Mouse (Mus musculus) neural tube, embryonic 12.5 days (tissue): ENCODE data around the gene Pnpla1. TPM values are rescaled to one million over a fixed set of nuclear protein-coding genes. Genes with fewer than 3 reads are reported as not detected.

ENCODE experiments used
- ATAC-seq: fragments of 200-750 bp; cut with Nextera tagmentation; 2 replicates; pipeline ENCODE4 v1.8.0; 2017; ENCODE audit warnings: low read depth, mild to moderate bottlenecking, moderate TSS enrichment, moderate library complexity; ENCODE audit not compliant: low FRiP score
- H3K27ac ChIP-seq: fragments of 300-500 bp; sonication (generic); 2 replicates; pipeline ENCODE4 v1.5.1; 2016
- H3K27me3 ChIP-seq: fragments of 300-500 bp; sonication (generic); replicated peaks from 2 replicates; pipeline ENCODE4 v1.6.1; 2016; ENCODE audit warnings: mild to moderate bottlenecking
- H3K36me3 ChIP-seq: fragments of 300-500 bp; sonication (generic); 2 replicates; pipeline ENCODE4 v1.6.1; 2016; ENCODE audit warnings: mild to moderate bottlenecking
- H3K4me1 ChIP-seq: fragments of 300-500 bp; sonication (generic); 2 replicates; pipeline ENCODE4 v1.6.1; 2016
- H3K4me2 ChIP-seq: fragments of 300-500 bp; sonication (generic); replicated peaks from 2 replicates; pipeline ENCODE4 v1.6.1; 2016; ENCODE audit warnings: mild to moderate bottlenecking
- H3K4me3 ChIP-seq: fragments of 300-500 bp; sonication (generic); 2 replicates; pipeline ENCODE4 v1.5.1; 2016
- H3K9ac ChIP-seq: fragments of 300-500 bp; sonication (generic); 2 replicates; pipeline ENCODE4 v1.6.1; 2016; ENCODE audit warnings: mild to moderate bottlenecking
- H3K9me3 ChIP-seq: fragments of 300-500 bp; sonication (generic); 2 replicates; pipeline ENCODE4 v1.6.1; 2016; ENCODE audit warnings: mild to moderate bottlenecking
- WGBS: fragments of 180-500 bp; shearing (Covaris S2); methylation state at CpG from one replicate; pipeline ENCODE4 v1.1.7; 2016; 5-methylcytosine and 5-hydroxymethylcytosine counted together
- polyA plus RNA-seq: library from polyadenylated mRNA; unstranded; fragments of >200 nt; fragmentation: Nextera tagmentation; extraction: Ambion mirVana; gene quantifications from 2 replicates; pipeline ENCODE4 v1.2.1, GENCODE M21; 2016

The Pnpla1 gene
- polyA plus RNA-seq, 1 experiment from 2014 or later = not detected

GRCm38 (mm10) chr17:28913940-28914339 lies 55.7 kb downstream of the Pnpla1 start:
- H3K27ac ChIP-seq = no peak overlapping the region
- peaks cover 7% of the 10 kb centered on the region; the same call in 1 of the 2 replicates for H3K4me1 ChIP-seq
- H3K36me3 ChIP-seq = no peaks in the 10 kb centered on the region
- H3K9ac ChIP-seq = no peak overlapping the region
- no peak overlapping the region for H3K4me3 ChIP-seq
- no peak for ATAC-seq
- WGBS = 86% methylated on average over 6 of the region's 6 CpGs
- no peaks in the 10 kb centered on the region for H3K9me3 ChIP-seq
- peaks cover 13% of the 10 kb centered on the region for H3K27me3 ChIP-seq
- no peak overlapping the region for H3K4me2 ChIP-seq

- H3K36me3 ChIP-seq = no peaks in the 10 kb centered on the region
- H3K9me3 ChIP-seq = no peaks in the 10 kb centered on the region
- no peak within 1 kb of the TSS for H3K27ac ChIP-seq
- no peak within 1 kb of the TSS for H3K4me2 ChIP-seq
- no peaks in the 10 kb centered on the region for H3K4me1 ChIP-seq
- ATAC-seq = no peak
- peaks cover 3% of the 10 kb centered on the region; the same call in 1 of the 2 replicates for H3K27me3 ChIP-seq
- WGBS = 69% methylated on average over 12 of the region's 12 CpGs
- no peak within 1 kb of the TSS for H3K9ac ChIP-seq
- no peak within 1 kb of the TSS for H3K4me3 ChIP-seq
Measured at GRCm38 (mm10) chr17:28915060-28915628, 56.9 kb downstream of the Pnpla1 start, which contains the start of gene 4930539E08Rik. Gene 4930539E08Rik (minus strand): TSS chr17:28915324.

- H3K9ac ChIP-seq = no peak overlapping the region
- 92% methylated on average over 1 of the region's 1 CpGs for WGBS
Measured at GRCm38 (mm10) chr17:28916520-28916919, 58.3 kb downstream of the Pnpla1 start.

GRCm38 (mm10) chr17:28921086-28921485 lies 62.9 kb downstream of the Pnpla1 start:
- H3K4me2 ChIP-seq = no peak overlapping the region
- H3K27ac ChIP-seq = no peak overlapping the region
- H3K36me3 ChIP-seq = no peaks in the 10 kb centered on the region
- H3K4me1 ChIP-seq = no peaks in the 10 kb centered on the region
- 83% methylated on average over 8 of the region's 8 CpGs for WGBS
- H3K9me3 ChIP-seq = no peaks in the 10 kb centered on the region
- H3K27me3 ChIP-seq = no peaks in the 10 kb centered on the region
- no peak overlapping the region for H3K9ac ChIP-seq
- no peak overlapping the region for H3K4me3 ChIP-seq
- no peak for ATAC-seq

More at GRCm38 (mm10) chr17:28916520-28916919, 58.3 kb downstream of the Pnpla1 start:
- Histone ChIP-seq H3K4me1 (no peaks in the 10 kb centered on the region), H3K9me3 (no peaks in the 10 kb centered on the region), H3K27me3 (no peaks in the 10 kb centered on the region), H3K27ac (no peak overlapping the region), H3K4me2 (no peak overlapping the region), H3K4me3 (no peak overlapping the region), H3K36me3 (no peaks in the 10 kb centered on the region)
- ATAC-seq = no peak

- H3K4me1 ChIP-seq = no peaks in the 10 kb centered on the region
- H3K27me3 ChIP-seq = no peaks in the 10 kb centered on the region
- H3K9ac ChIP-seq = no peak overlapping the region
- 66% methylated on average over 6 of the region's 6 CpGs for WGBS
- no peak overlapping the region for H3K4me2 ChIP-seq
- ATAC-seq = no peak
- H3K9me3 ChIP-seq = no peaks in the 10 kb centered on the region
- no peak overlapping the region for H3K4me3 ChIP-seq
- H3K36me3 ChIP-seq = no peaks in the 10 kb centered on the region
- no peak overlapping the region for H3K27ac ChIP-seq
Measured at GRCm38 (mm10) chr17:28922096-28922495, 63.9 kb downstream of the Pnpla1 start.

- WGBS = 82% methylated on average over 8 of the region's 8 CpGs
- peaks cover under 1% of the 10 kb centered on the region; the same call in 1 of the 2 replicates for H3K4me1 ChIP-seq
Measured at GRCm38 (mm10) chr17:28924957-28925595, 66.9 kb downstream of the Pnpla1 start.

GRCm38 (mm10) chr17:28926380-28926779 lies 68.2 kb downstream of the Pnpla1 start:
- Histone ChIP-seq H3K4me1 (peaks cover 9% of the 10 kb centered on the region), H3K9me3 (no peaks in the 10 kb centered on the region), H3K36me3 (no peaks in the 10 kb centered on the region), H3K27ac (no peak overlapping the region), H3K27me3 (no peaks in the 10 kb centered on the region), H3K4me3 (no peak overlapping the region), H3K4me2 (no peak overlapping the region), H3K9ac (no peak overlapping the region)
- 21% methylated on average over 13 of the region's 13 CpGs for WGBS
- ATAC-seq = no peak

More at GRCm38 (mm10) chr17:28924957-28925595, 66.9 kb downstream of the Pnpla1 start:
- Histone ChIP-seq H3K4me3 (no peak overlapping the region), H3K9me3 (no peaks in the 10 kb centered on the region), H3K4me2 (no peak overlapping the region), H3K27me3 (no peaks in the 10 kb centered on the region), H3K27ac (no peak overlapping the region), H3K36me3 (no peaks in the 10 kb centered on the region), H3K9ac (no peak overlapping the region)
- no peak for ATAC-seq

- H3K9me3 ChIP-seq = no peaks in the 10 kb centered on the region
- 50% methylated on average over 15 of the region's 15 CpGs for WGBS
- H3K36me3 ChIP-seq = no peaks in the 10 kb centered on the region
- no peak overlapping the region for H3K9ac ChIP-seq
- H3K4me1 ChIP-seq = peaks cover 9% of the 10 kb centered on the region
- no peak overlapping the region for H3K27ac ChIP-seq
- H3K4me2 ChIP-seq = no peak overlapping the region
- no peak overlapping the region for H3K4me3 ChIP-seq
- no peak for ATAC-seq
- H3K27me3 ChIP-seq = no peaks in the 10 kb centered on the region
Measured at GRCm38 (mm10) chr17:28926866-28927635, 68.8 kb downstream of the Pnpla1 start.

GRCm38 (mm10) chr17:28928004-28928403 lies 69.8 kb downstream of the Pnpla1 start:
- WGBS = 85% methylated on average over 9 of the region's 9 CpGs
- Histone ChIP-seq H3K36me3 (no peaks in the 10 kb centered on the region), H3K4me1 (peaks cover 9% of the 10 kb centered on the region), H3K9me3 (no peaks in the 10 kb centered on the region), H3K9ac (no peak overlapping the region), H3K27ac (no peak overlapping the region), H3K27me3 (no peaks in the 10 kb centered on the region), H3K4me2 (no peak overlapping the region), H3K4me3 (no peak overlapping the region)
- ATAC-seq = no peak

GRCm38 (mm10) chr17:28929369-28929768 lies 71.2 kb downstream of the Pnpla1 start:
- Histone ChIP-seq H3K4me2 (no peak overlapping the region), H3K4me1 (peaks cover 9% of the 10 kb centered on the region), H3K27ac (no peak overlapping the region), H3K4me3 (no peak overlapping the region), H3K27me3 (no peaks in the 10 kb centered on the region), H3K9ac (no peak overlapping the region), H3K36me3 (no peaks in the 10 kb centered on the region), H3K9me3 (no peaks in the 10 kb centered on the region)
- WGBS = 89% methylated on average over 4 of the region's 4 CpGs
- ATAC-seq = no peak

GRCm38 (mm10) chr17:28930392-28931074 lies 72.3 kb downstream of the Pnpla1 start:
- 20% methylated on average over 14 of the region's 14 CpGs for WGBS
- H3K9ac ChIP-seq = 0 out of 2 replicates have a peak overlapping the region, but pooled peaks have one; percentile 8
- peak overlapping the region; percentile 36 for H3K4me2 ChIP-seq
- H3K27ac ChIP-seq = peak overlapping the region; percentile 34; the same call in 1 of the 2 replicates
- no peak overlapping the region for H3K4me3 ChIP-seq
- no peaks in the 10 kb centered on the region for H3K27me3 ChIP-seq
- no peaks in the 10 kb centered on the region for H3K9me3 ChIP-seq
- H3K4me1 ChIP-seq = peaks cover 9% of the 10 kb centered on the region
- H3K36me3 ChIP-seq = no peaks in the 10 kb centered on the region
- ATAC-seq = peak; percentile 75
